In the genomic region with DNA sequence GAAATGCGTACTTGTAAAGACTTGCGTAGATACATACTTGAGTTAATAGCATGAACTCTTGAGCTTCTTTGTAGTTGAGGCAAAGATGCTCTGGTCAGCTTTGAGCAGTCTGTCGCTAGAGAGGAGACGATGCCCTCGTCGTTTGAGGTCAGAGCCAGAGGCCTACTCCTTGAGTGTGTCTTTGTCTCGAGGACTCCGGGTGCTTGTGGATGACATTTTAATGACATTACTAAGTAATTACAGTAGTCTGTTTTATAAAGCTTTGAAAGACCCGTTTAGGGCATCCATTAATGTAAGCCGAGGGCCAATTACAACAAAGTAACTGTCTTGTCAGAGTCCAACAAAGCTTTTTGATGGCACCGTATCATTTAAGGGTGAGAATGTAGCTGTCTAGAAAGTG, we compare ENCODE assay signal across 23 mouse cellular contexts.
DNase-seq lines count a peak whose midpoint lies in the region; ATAC-seq and TF ChIP-seq lines count a peak whose summit lies in the region.
"Had no signal": no experiment of that assay in that cellular context is flagged by ENCODE, and none has a peak within 500 bp of the region (broad histone marks: within the 10 kb centered on the region; RNA-seq: fewer than 3 reads in every experiment).

No protein-coding gene starts in this region.

- no peak for TF ChIP-seq POLR2A in brain, embryonic 14.5 days (IDR thresholded peaks at IDR 0.05; ENCODE audit: borderline replicate concordance, extremely low read depth, insufficient read depth, insufficient read length, poor library complexity, severe bottlenecking)

- H3K36me3 ChIP-seq in forebrain, embryonic 13.5 days (ENCODE audit: poor library complexity, severe bottlenecking): no peaks in the 10 kb centered on the region
- no peaks in the 10 kb centered on the region for H3K36me3 ChIP-seq in forebrain, embryonic 11.5 days (ENCODE audit: control insufficient read depth, insufficient read depth, low read length)
- H3K36me3 ChIP-seq in forebrain, embryonic 16.5 days (ENCODE audit: control insufficient read depth, insufficient read depth): no peaks in the 10 kb centered on the region
- H3K36me3 ChIP-seq in kidney, embryonic 16.5 days (ENCODE audit: insufficient read depth, low read length): no peaks in the 10 kb centered on the region
- H3K36me3 ChIP-seq: G1E; heart, embryonic 10.5 days; heart, embryonic 13.5 days; hindbrain, embryonic 12.5 days; hindbrain, embryonic 15.5 days had no signal

- peak; percentile 60 for ATAC-seq in forebrain, embryonic 13.5 days
- no peak for ATAC-seq in forebrain, embryonic 11.5 days (replicated peaks; ENCODE audit: low FRiP score)
- peak; percentile 62 for ATAC-seq in forebrain, embryonic 16.5 days
- ATAC-seq in kidney, embryonic 16.5 days (ENCODE audit: low FRiP score, low TSS enrichment): no peak
- ATAC-seq: activated CD4-positive, CD25-positive, alpha-beta regulatory T cell, adult 4 months had no signal

- TF ChIP-seq CTCF in brain, embryonic 14.5 days (IDR thresholded peaks at IDR 0.05; ENCODE audit: borderline replicate concordance, extremely low read depth, insufficient read depth, insufficient read length): no peak

- H3K27ac ChIP-seq in forebrain, embryonic 13.5 days: no peak overlapping the region
- H3K27ac ChIP-seq in forebrain, embryonic 11.5 days (ENCODE audit: low read depth, low read length): no peak overlapping the region
- H3K27ac ChIP-seq in forebrain, embryonic 16.5 days (ENCODE audit: low read length): no peak overlapping the region
- H3K27ac ChIP-seq in kidney, embryonic 16.5 days (ENCODE audit: low read length): no peak overlapping the region
- H3K27ac ChIP-seq: heart, adult 2 months; heart, embryonic 10.5 days; heart, embryonic 13.5 days; hindbrain, embryonic 12.5 days; hindbrain, embryonic 15.5 days had no signal

- no peaks in the 10 kb centered on the region for H3K27me3 ChIP-seq in forebrain, embryonic 13.5 days
- no peaks in the 10 kb centered on the region for H3K27me3 ChIP-seq in forebrain, embryonic 11.5 days (ENCODE audit: control insufficient read depth, insufficient read depth, low read length)
- H3K27me3 ChIP-seq in forebrain, embryonic 16.5 days (replicated peaks; ENCODE audit: control insufficient read depth, insufficient read depth, low read length): no peaks in the 10 kb centered on the region
- H3K27me3 ChIP-seq in kidney, embryonic 16.5 days (ENCODE audit: insufficient read depth, low read length): no peaks in the 10 kb centered on the region
- H3K27me3 ChIP-seq: CH12.LX; heart, embryonic 13.5 days; hindbrain, embryonic 12.5 days; hindbrain, embryonic 15.5 days had no signal

- peaks cover 9% of the 10 kb centered on the region for H3K4me1 ChIP-seq in forebrain, embryonic 13.5 days
- H3K4me1 ChIP-seq in forebrain, embryonic 11.5 days (replicated peaks; ENCODE audit: control insufficient read depth, insufficient read depth, low read length): no peaks in the 10 kb centered on the region
- H3K4me1 ChIP-seq in forebrain, embryonic 16.5 days (replicated peaks; ENCODE audit: control insufficient read depth, insufficient read depth, low read length): no peaks in the 10 kb centered on the region
- no peaks in the 10 kb centered on the region for H3K4me1 ChIP-seq in kidney, embryonic 16.5 days (ENCODE audit: insufficient read depth, low read length)
- H3K4me1 ChIP-seq: heart, embryonic 10.5 days; heart, embryonic 13.5 days; hindbrain, embryonic 12.5 days; hindbrain, embryonic 15.5 days had no signal

- H3K4me2 ChIP-seq in forebrain, embryonic 13.5 days: no peak overlapping the region
- no peak overlapping the region for H3K4me2 ChIP-seq in forebrain, embryonic 11.5 days (ENCODE audit: low read depth, low read length, severe bottlenecking)
- H3K4me2 ChIP-seq in forebrain, embryonic 16.5 days (ENCODE audit: low read length): no peak overlapping the region
- no peak overlapping the region for H3K4me2 ChIP-seq in kidney, embryonic 16.5 days (replicated peaks; ENCODE audit: low read depth, low read length)
- H3K4me2 ChIP-seq: heart, embryonic 13.5 days; hindbrain, embryonic 12.5 days; hindbrain, embryonic 15.5 days had no signal

- H3K4me3 ChIP-seq in forebrain, embryonic 13.5 days: no peak overlapping the region
- no peak overlapping the region for H3K4me3 ChIP-seq in forebrain, embryonic 11.5 days (ENCODE audit: low read depth, low read length)
- H3K4me3 ChIP-seq in forebrain, embryonic 16.5 days (replicated peaks; ENCODE audit: low read length): no peak overlapping the region
- H3K4me3 ChIP-seq in kidney, embryonic 16.5 days (ENCODE audit: low read length): no peak overlapping the region
- H3K4me3 ChIP-seq: heart, adult 2 months; heart, embryonic 10.5 days; heart, embryonic 13.5 days; hindbrain, embryonic 12.5 days; hindbrain, embryonic 15.5 days had no signal

- no peak for DNase-seq in forebrain, embryonic 11.5 days (ENCODE audit: low spot score)
- peak; percentile 23 for DNase-seq in Muller cell, postnatal 12 days (ENCODE audit: inconsistent ontology term)
- DNase-seq in brain, embryonic 14.5 days (ENCODE audit: low read depth): peak; percentile 31
- DNase-seq in gastrocnemius, adult 18-20 months (ENCODE audit: low spot score): no peak
- DNase-seq: adrenal gland, adult 8-10 months; adrenal gland, postnatal 25 days; B cell, adult 2 months; cerebellum, adult 18-20 months; cerebellum, adult 9-10 months; cerebellum, postnatal 14 days; gastrocnemius, postnatal 10 days; gastrocnemius, postnatal 36 days; heart, adult 2 months had no signal

- 64% methylated on average over 11 of the region's 11 CpGs for WGBS in forebrain, embryonic 13.5 days
- whole genome bisulfite sequencing in forebrain, embryonic 11.5 days: 78% methylated on average over 11 of the region's 11 CpGs
- 49% methylated on average over 11 of the region's 11 CpGs for WGBS in forebrain, embryonic 16.5 days
- 55% methylated on average over 11 of the region's 11 CpGs for WGBS in kidney, embryonic 16.5 days

- H3K9me3 ChIP-seq in forebrain, embryonic 13.5 days (replicated peaks): no peaks in the 10 kb centered on the region
- no peaks in the 10 kb centered on the region for H3K9me3 ChIP-seq in forebrain, embryonic 11.5 days (ENCODE audit: control insufficient read depth, low read length)
- no peaks in the 10 kb centered on the region for H3K9me3 ChIP-seq in forebrain, embryonic 16.5 days (ENCODE audit: control insufficient read depth, low read length)
- H3K9me3 ChIP-seq in kidney, embryonic 16.5 days (ENCODE audit: low read length): no peaks in the 10 kb centered on the region
- H3K9me3 ChIP-seq: heart, embryonic 10.5 days; heart, embryonic 13.5 days; hindbrain, embryonic 12.5 days; hindbrain, embryonic 15.5 days had no signal

- H3K9ac ChIP-seq in forebrain, embryonic 13.5 days: no peak overlapping the region
- no peak overlapping the region for H3K9ac ChIP-seq in forebrain, embryonic 11.5 days (ENCODE audit: low read length)
- no peak overlapping the region for H3K9ac ChIP-seq in forebrain, embryonic 16.5 days (replicated peaks; ENCODE audit: low read depth, low read length)
- no peak overlapping the region for H3K9ac ChIP-seq in kidney, embryonic 16.5 days (replicated peaks; ENCODE audit: low read length)
- H3K9ac ChIP-seq: heart, embryonic 13.5 days; hindbrain, embryonic 12.5 days; hindbrain, embryonic 15.5 days had no signal

Comparison
In these comparisons a context has a peak if more than half of its experiments do, and no peak if none do; other contexts are left out.
1. ATAC-seq: peak in forebrain, embryonic 13.5 days (single experiment) and forebrain, embryonic 16.5 days (single experiment); none in forebrain, embryonic 11.5 days (single experiment) and kidney, embryonic 16.5 days (single experiment).
2. DNase-seq: peak in Muller cell, postnatal 12 days (single experiment) and brain, embryonic 14.5 days (single experiment); none in forebrain, embryonic 11.5 days (single experiment) and gastrocnemius, adult 18-20 months (single experiment).